Mouse (Mus musculus): ENCODE results near the gene Tomt. TPM values are rescaled to one million over a fixed set of nuclear protein-coding genes. Genes with fewer than 3 reads are reported as not detected.

Tomt gene
- polyA plus RNA-seq, 1 experiment from 2014 or later = 0.25 TPM

DNA sequence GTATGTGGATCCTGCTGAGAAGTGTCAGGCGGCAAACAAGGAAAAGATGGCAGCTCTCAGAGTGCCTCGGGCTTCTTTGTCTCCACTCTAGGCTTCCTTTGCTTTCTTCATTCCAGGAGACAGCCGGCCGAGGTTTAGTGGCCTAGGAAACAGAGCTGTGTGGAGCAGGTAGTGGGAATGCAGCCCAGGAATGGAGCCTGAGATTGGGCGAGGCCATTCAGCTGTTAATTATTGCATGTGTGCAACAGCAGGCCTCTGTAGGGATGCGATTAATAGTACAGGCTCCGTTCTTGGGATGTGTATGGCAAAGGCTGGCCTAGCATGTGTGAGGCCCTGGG lies 37.0 kb downstream of the Tomt start:
- Histone ChIP-seq H3K27ac (ENCODE audit: low read depth, low read length) (no peak overlapping the region), H3K9ac (replicated peaks; ENCODE audit: low read depth, low read length) (no peak overlapping the region), H3K36me3 (ENCODE audit: control insufficient read depth, insufficient read depth, low read length) (no peaks in the 10 kb centered on the region), H3K9me3 (ENCODE audit: control insufficient read depth, low read length) (no peaks in the 10 kb centered on the region), H3K4me2 (ENCODE audit: low read depth, low read length) (no peak overlapping the region), H3K4me1 (ENCODE audit: control insufficient read depth, insufficient read depth, low read length) (no peaks in the 10 kb centered on the region), H3K27me3 (ENCODE audit: control insufficient read depth, insufficient read depth, low read length) (no peaks in the 10 kb centered on the region), H3K4me3 (ENCODE audit: low read depth, low read length) (no peak overlapping the region)
- no peak for ATAC-seq (ENCODE audit: low read depth)
- WGBS = 65% methylated on average over 7 of the region's 7 CpGs

DNA sequence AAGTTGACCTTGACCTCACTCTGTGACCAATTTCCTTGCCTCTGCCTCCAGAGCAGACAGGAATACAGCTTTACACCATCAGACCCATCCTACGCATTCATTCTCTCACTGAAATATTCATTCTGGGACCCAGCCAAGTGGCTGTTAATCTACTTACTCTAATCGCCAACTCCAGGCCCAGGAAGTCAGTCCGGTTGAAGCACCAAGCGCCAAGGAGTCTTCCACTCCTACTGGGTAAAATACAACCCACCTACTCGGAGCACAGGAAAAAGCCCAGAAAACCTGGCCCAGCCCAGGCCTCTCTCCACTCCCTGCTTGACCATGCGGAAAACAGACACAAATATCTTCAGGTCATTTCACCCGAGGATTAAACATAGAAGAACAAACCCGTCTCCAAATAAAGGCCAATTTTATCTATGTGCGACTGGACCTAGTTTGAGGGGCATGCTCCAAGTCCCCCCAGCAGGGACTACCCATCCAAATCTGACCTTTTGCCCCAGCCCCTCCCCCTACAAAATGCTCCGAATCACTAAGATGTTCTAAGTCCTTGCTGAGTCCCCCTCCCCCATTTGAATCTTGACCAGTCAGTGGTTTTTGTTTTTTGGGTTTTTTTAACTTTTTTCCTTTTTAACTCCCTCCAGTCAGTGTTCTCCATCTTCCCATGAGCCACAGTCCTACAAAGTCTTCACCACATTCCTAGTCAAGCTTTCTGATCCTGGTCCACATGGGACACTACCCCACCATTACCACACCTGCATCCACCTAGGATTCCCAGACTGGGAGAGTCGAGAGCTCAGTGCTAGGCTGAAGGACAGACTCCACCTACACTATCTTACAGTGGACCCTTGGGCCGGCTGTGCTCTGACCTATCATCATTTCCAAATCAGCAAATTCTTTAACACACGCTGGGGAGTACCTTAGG lies 37.7 kb downstream of the Tomt start:
- Histone ChIP-seq H3K4me1 (ENCODE audit: control insufficient read depth, insufficient read depth, low read length) (no peaks in the 10 kb centered on the region), H3K36me3 (ENCODE audit: control insufficient read depth, insufficient read depth, low read length) (no peaks in the 10 kb centered on the region), H3K4me2 (ENCODE audit: low read depth, low read length) (no peak overlapping the region), H3K9ac (replicated peaks; ENCODE audit: low read depth, low read length) (no peak overlapping the region), H3K27ac (ENCODE audit: low read depth, low read length) (no peak overlapping the region), H3K4me3 (ENCODE audit: low read depth, low read length) (no peak overlapping the region), H3K9me3 (ENCODE audit: control insufficient read depth, low read length) (no peaks in the 10 kb centered on the region), H3K27me3 (ENCODE audit: control insufficient read depth, insufficient read depth, low read length) (no peaks in the 10 kb centered on the region)
- no peak for ATAC-seq (ENCODE audit: low read depth)
- 65% methylated on average over 13 of the region's 13 CpGs for WGBS

DNA sequence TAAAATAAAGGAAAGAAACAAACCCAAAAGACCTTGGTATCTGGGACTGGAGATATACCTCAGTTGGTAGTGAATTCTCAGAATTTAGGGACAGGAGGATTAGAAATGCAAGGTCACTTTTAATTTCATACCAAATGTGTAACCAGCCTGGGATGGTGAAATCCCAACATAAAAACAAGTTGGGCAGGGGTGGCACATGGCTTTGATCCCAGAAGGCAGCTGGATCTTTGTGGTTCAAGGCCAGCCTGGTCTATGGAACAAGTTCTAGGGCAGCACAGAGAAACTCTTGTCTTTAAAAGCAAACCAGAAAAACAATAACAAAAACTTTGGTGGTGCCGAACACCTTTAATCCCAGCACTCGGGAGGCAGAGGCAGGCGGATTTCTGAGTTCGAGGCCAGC lies 38.7 kb downstream of the Tomt start:
- Histone ChIP-seq H3K4me1 (ENCODE audit: control insufficient read depth, insufficient read depth, low read length) (no peaks in the 10 kb centered on the region), H3K4me2 (ENCODE audit: low read depth, low read length) (no peak overlapping the region), H3K4me3 (ENCODE audit: low read depth, low read length) (no peak overlapping the region), H3K9ac (replicated peaks; ENCODE audit: low read depth, low read length) (no peak overlapping the region), H3K27me3 (ENCODE audit: control insufficient read depth, insufficient read depth, low read length) (no peaks in the 10 kb centered on the region), H3K9me3 (ENCODE audit: control insufficient read depth, low read length) (no peaks in the 10 kb centered on the region), H3K27ac (ENCODE audit: low read depth, low read length) (no peak overlapping the region), H3K36me3 (ENCODE audit: control insufficient read depth, insufficient read depth, low read length) (no peaks in the 10 kb centered on the region)
- 96% methylated on average over 4 of the region's 4 CpGs for WGBS
- ATAC-seq (ENCODE audit: low read depth) = no peak

DNA sequence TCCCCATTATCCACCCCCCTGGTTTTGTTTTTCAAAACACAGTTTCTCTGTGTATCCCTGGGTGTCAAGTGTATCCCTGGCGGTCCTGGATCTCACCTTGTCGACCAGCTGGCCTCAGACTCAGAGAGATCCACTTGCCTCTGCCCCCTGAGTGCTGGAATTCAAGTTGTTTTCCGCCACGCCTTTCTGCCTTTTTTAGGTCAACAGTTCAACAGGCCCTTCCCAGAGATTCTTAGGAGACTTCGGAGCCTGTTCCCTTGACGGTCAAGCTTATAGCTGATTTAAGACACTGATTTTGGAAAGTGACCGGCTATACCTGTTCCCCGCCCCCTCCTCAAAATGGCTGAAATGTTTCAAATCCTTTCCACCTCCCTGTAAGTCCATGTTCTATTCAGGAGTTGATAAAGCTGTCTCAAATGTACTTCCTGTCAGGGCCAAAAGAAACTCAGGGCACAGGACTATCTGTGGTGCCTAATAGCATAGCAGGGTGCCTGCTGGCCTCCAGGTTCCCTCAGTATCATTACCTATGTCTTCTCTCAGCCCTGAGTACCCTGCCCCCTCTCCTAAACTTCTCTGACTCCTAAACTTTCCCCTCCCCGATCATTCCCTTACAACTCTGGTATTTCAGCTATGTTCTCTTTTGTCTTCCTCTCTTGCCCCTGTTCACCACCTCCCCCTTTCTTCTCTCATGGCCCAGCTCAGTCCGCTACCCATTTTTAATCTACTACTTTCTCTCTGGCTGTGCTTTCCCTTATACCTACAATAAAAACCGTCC lies 39.5 kb downstream of the Tomt start:
- Histone ChIP-seq H3K27ac (ENCODE audit: low read depth, low read length) (no peak overlapping the region), H3K4me1 (ENCODE audit: control insufficient read depth, insufficient read depth, low read length) (no peaks in the 10 kb centered on the region), H3K4me3 (ENCODE audit: low read depth, low read length) (no peak overlapping the region), H3K36me3 (ENCODE audit: control insufficient read depth, insufficient read depth, low read length) (no peaks in the 10 kb centered on the region), H3K9ac (replicated peaks; ENCODE audit: low read depth, low read length) (no peak overlapping the region), H3K27me3 (ENCODE audit: control insufficient read depth, insufficient read depth, low read length) (no peaks in the 10 kb centered on the region), H3K9me3 (ENCODE audit: control insufficient read depth, low read length) (no peaks in the 10 kb centered on the region), H3K4me2 (ENCODE audit: low read depth, low read length) (no peak overlapping the region)
- ATAC-seq (ENCODE audit: low read depth) = no peak
- 79% methylated on average over 11 of the region's 11 CpGs for WGBS

DNA sequence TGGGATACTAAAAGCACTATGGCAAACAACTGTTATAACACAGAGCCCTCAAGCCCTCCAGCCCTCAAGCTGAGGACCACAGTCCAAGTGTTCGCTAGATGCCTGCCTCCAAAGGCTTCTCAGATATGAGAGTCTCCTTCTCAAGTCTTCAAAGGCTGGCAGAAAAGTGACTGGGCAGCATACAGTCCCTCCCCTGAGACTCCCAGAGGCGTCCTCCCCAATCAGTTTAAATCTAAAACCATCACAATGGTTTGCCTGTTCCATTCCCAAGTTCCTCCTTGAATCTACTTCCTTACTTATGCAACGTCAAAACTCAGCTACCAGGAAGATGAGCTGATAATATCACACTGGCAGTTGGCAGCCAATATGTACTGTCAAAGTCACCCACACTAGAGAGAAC lies 42.7 kb downstream of the Tomt start, which contains the start of gene Anapc15:
Gene Anapc15 (plus strand): TSS at position 301 of the 400 bp plus-strand sequence.
- no peak for ATAC-seq (ENCODE audit: low read depth)
- Histone ChIP-seq H3K4me2 (ENCODE audit: low read depth, low read length) (no peak within 1 kb of the TSS), H3K27ac (ENCODE audit: low read depth, low read length) (no peak within 1 kb of the TSS), H3K27me3 (ENCODE audit: control insufficient read depth, insufficient read depth, low read length) (no peaks in the 10 kb centered on the region), H3K4me1 (ENCODE audit: control insufficient read depth, insufficient read depth, low read length) (no peaks in the 10 kb centered on the region), H3K4me3 (ENCODE audit: low read depth, low read length) (no peak within 1 kb of the TSS), H3K36me3 (ENCODE audit: control insufficient read depth, insufficient read depth, low read length) (no peaks in the 10 kb centered on the region), H3K9ac (replicated peaks; ENCODE audit: low read depth, low read length) (no peak within 1 kb of the TSS), H3K9me3 (ENCODE audit: control insufficient read depth, low read length) (no peaks in the 10 kb centered on the region)
- WGBS = 87% methylated on average over 3 of the region's 3 CpGs

DNA sequence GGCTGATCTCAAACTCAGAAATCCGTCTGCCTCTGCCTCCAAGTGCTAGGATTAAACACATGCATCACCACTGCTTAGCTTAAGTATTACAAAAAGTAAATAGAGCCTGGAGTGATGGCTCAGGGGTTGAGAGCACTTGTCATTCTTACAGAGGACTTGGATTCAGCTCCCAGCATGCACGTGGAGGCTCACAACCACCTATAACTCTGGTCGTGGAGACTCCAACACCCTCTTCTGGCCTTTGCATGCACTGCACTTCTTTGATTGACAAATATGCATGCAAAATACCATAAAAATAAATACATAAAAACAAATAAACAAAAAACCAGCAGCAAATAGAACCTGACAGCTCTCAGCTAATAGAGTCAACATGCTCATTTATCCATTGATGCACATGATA lies 43.9 kb downstream of the Tomt start:
- Histone ChIP-seq H3K4me2 (ENCODE audit: low read depth, low read length) (no peak overlapping the region), H3K36me3 (ENCODE audit: control insufficient read depth, insufficient read depth, low read length) (no peaks in the 10 kb centered on the region), H3K9me3 (ENCODE audit: control insufficient read depth, low read length) (no peaks in the 10 kb centered on the region), H3K27ac (ENCODE audit: low read depth, low read length) (no peak overlapping the region), H3K4me1 (ENCODE audit: control insufficient read depth, insufficient read depth, low read length) (no peaks in the 10 kb centered on the region), H3K27me3 (ENCODE audit: control insufficient read depth, insufficient read depth, low read length) (no peaks in the 10 kb centered on the region), H3K4me3 (ENCODE audit: low read depth, low read length) (no peak overlapping the region), H3K9ac (replicated peaks; ENCODE audit: low read depth, low read length) (no peak overlapping the region)
- WGBS = 77% methylated on average over 3 of the region's 3 CpGs
- ATAC-seq (ENCODE audit: low read depth) = no peak

DNA sequence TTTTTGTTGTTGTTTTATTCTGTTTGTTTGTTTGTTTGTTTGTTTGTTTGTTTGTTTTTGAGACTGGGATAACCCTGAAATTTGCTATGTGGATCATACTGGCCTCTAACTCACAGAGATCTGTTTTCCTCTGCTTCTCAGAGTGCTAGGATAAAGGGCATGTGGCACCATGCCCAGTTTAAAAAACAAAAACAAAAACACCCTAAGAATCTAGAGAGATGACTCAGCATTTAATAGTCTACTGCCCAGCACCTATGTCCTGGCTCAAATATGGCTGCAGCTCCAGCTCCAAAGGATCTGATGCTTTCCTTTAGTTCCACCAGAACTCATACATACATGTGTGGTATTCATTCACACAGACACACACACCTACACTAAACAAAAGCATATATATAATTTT lies 45.2 kb downstream of the Tomt start:
- H3K27ac ChIP-seq (ENCODE audit: low read depth, low read length) = no peak overlapping the region
- no peak for ATAC-seq (ENCODE audit: low read depth)
- H3K9me3 ChIP-seq (ENCODE audit: control insufficient read depth, low read length) = no peaks in the 10 kb centered on the region
- H3K4me3 ChIP-seq (ENCODE audit: low read depth, low read length) = no peak overlapping the region
- no peaks in the 10 kb centered on the region for H3K36me3 ChIP-seq (ENCODE audit: control insufficient read depth, insufficient read depth, low read length)
- H3K9ac ChIP-seq (replicated peaks; ENCODE audit: low read depth, low read length) = no peak overlapping the region
- no peaks in the 10 kb centered on the region for H3K27me3 ChIP-seq (ENCODE audit: control insufficient read depth, insufficient read depth, low read length)
- H3K4me1 ChIP-seq (ENCODE audit: control insufficient read depth, insufficient read depth, low read length) = no peaks in the 10 kb centered on the region
- no peak overlapping the region for H3K4me2 ChIP-seq (ENCODE audit: low read depth, low read length)

DNA sequence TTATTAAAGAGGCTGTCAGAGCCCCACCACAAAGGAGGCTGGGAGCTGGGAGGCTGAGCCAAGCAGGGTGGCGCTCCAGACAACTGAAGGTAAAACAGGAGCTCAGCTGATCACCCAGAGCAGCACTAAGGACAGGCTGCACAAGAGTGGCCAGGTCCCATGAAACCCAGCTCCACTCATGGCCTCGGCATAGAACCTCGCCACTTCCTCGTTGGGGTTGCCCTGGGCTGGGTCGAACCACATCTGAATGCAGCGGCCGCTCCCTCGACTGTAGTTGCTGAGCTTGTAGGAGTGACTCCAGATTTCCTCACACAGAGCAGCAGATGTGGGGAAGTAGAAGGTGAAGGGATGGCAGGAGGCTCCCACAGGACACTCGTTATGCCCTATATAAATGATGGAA lies 47.8 kb downstream of the Tomt start:
- no peak overlapping the region for H3K4me3 ChIP-seq (ENCODE audit: low read depth, low read length)
- no peak for ATAC-seq (ENCODE audit: low read depth)
- no peak overlapping the region for H3K27ac ChIP-seq (ENCODE audit: low read depth, low read length)
- WGBS = 81% methylated on average over 9 of the region's 9 CpGs
- H3K4me1 ChIP-seq (ENCODE audit: control insufficient read depth, insufficient read depth, low read length) = no peaks in the 10 kb centered on the region
- no peaks in the 10 kb centered on the region for H3K27me3 ChIP-seq (ENCODE audit: control insufficient read depth, insufficient read depth, low read length)
- no peak overlapping the region for H3K4me2 ChIP-seq (ENCODE audit: low read depth, low read length)
- no peaks in the 10 kb centered on the region for H3K36me3 ChIP-seq (ENCODE audit: control insufficient read depth, insufficient read depth, low read length)
- no peak overlapping the region for H3K9ac ChIP-seq (replicated peaks; ENCODE audit: low read depth, low read length)
- H3K9me3 ChIP-seq (ENCODE audit: control insufficient read depth, low read length) = no peaks in the 10 kb centered on the region

DNA sequence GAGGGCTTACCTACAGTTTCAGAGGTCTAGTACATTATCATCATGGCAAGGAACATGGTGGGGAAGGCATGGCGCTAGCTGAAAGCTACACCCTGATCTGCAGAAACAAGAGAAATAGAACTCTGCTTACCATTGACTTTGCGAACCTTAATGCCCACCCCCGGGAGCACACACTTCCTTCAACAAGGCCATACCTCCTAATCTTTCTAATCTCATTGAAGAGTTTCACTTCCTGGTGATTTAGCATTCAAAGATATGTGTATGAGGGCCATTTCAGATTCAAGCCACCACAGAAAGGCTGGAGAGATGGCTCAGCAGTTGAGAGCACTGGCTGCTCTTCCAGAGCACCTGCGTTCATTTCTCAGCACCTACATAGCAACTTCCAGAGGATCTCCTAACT lies 49.1 kb downstream of the Tomt start, which contains the start of gene Folr2:
Gene Folr2 (minus strand): TSS at position 101 of the 400 bp plus-strand sequence.
- Histone ChIP-seq H3K9ac (replicated peaks; ENCODE audit: low read depth, low read length) (no peak within 1 kb of the TSS), H3K27ac (ENCODE audit: low read depth, low read length) (no peak within 1 kb of the TSS), H3K4me1 (ENCODE audit: control insufficient read depth, insufficient read depth, low read length) (no peaks in the 10 kb centered on the region), H3K4me3 (ENCODE audit: low read depth, low read length) (no peak within 1 kb of the TSS), H3K27me3 (ENCODE audit: control insufficient read depth, insufficient read depth, low read length) (no peaks in the 10 kb centered on the region), H3K36me3 (ENCODE audit: control insufficient read depth, insufficient read depth, low read length) (no peaks in the 10 kb centered on the region), H3K4me2 (ENCODE audit: low read depth, low read length) (no peak within 1 kb of the TSS), H3K9me3 (ENCODE audit: control insufficient read depth, low read length) (no peaks in the 10 kb centered on the region)
- 93% methylated on average over 4 of the region's 4 CpGs for WGBS
- no peak for ATAC-seq (ENCODE audit: low read depth)
